Mouse (Mus musculus) ES-Bruce4 (cell line): ENCODE results near the gene Prr14.

Experiments used
- CTCF ChIP-seq: IDR thresholded peaks from one replicate; pipeline ENCODE4 v1.8.1; 2011; ENCODE audit warnings: low read depth, low read length
- POLR2A ChIP-seq: IDR thresholded peaks from one replicate; pipeline ENCODE4 v1.8.1; 2011; ENCODE audit warnings: low read length; ENCODE audit not compliant: insufficient read depth

- no peak for TF ChIP-seq CTCF
- TF ChIP-seq POLR2A = no peak
These were observed 34.1 kb upstream of the Prr14 start for GRCm38 (mm10) chr7:127425291-127425690.
